Mouse (Mus musculus) CH12.LX (cell line): Measurements from ENCODE around the gene Alb.

Experiments used
- CTCF ChIP-seq, 2 experiments: IDR thresholded peaks in 1 of 2; conservative IDR thresholded peaks in 1 of 2; 2 replicates each; pipeline ENCODE4 v1.5.1; 2011 to 2012; ENCODE audit warnings: low read depth in 2 of 2, low read length in 2 of 2, improper control_type of control experiment in 1 of 2, inconsistent platforms in 1 of 2, mild to moderate bottlenecking in 1 of 2, moderate library complexity in 1 of 2
- E2F4 ChIP-seq: IDR thresholded peaks from 2 replicates; pipeline ENCODE4 v1.6.1; 2011; ENCODE audit warnings: low read depth, low read length, improper control_type of control experiment; ENCODE audit not compliant: insufficient replicate concordance
- ELF1 ChIP-seq: IDR thresholded peaks from 2 replicates; pipeline ENCODE4 v1.6.1; 2014; ENCODE audit warnings: low read depth, mild to moderate bottlenecking, inconsistent platforms, low read length, improper control_type of control experiment
- GABPA ChIP-seq: IDR thresholded peaks from 2 replicates; pipeline ENCODE4 v1.6.1; 2012; ENCODE audit warnings: low read depth, low read length, improper control_type of control experiment, inconsistent platforms; ENCODE audit not compliant: insufficient replicate concordance
- KAT2A ChIP-seq: IDR thresholded peaks from 2 replicates; pipeline ENCODE4 v1.6.1; 2012; ENCODE audit warnings: low read length, improper control_type of control experiment, inconsistent platforms; ENCODE audit not compliant: insufficient replicate concordance
- POLR2A ChIP-seq: IDR thresholded peaks from 2 replicates; pipeline ENCODE4 v1.6.1; 2011; ENCODE audit warnings: low read depth, mild to moderate bottlenecking, improper control_type of control experiment, low read length
- RCOR1 ChIP-seq: conservative IDR thresholded peaks from 2 replicates; pipeline ENCODE4 v1.6.1; 2012; ENCODE audit warnings: low read depth, mild to moderate bottlenecking, inconsistent platforms, low read length, improper control_type of control experiment
- TCF12 ChIP-seq: IDR thresholded peaks from 2 replicates; pipeline ENCODE4 v1.6.1; 2014; ENCODE audit warnings: low read depth, mild to moderate bottlenecking, inconsistent platforms, low read length, improper control_type of control experiment
- ZMIZ1 ChIP-seq: IDR thresholded peaks from 2 replicates; pipeline ENCODE4 v1.6.1; 2012; ENCODE audit warnings: low read depth, mild to moderate bottlenecking, inconsistent platforms, low read length, improper control_type of control experiment

- TF ChIP-seq ELF1 (no peak), POLR2A (no peak), TCF12 (no peak), RCOR1 (no peak), E2F4 (no peak), CTCF (conservative IDR thresholded peaks at IDR 0.05 in 1 of 2, IDR thresholded peaks at IDR 0.05 in 1 of 2; ENCODE audit: low read depth in 2 of 2, low read length in 2 of 2) (no peak), KAT2A (no peak), ZMIZ1 (no peak), GABPA (no peak)
Measured at GRCm38 (mm10) chr5:90488323-90488722, 27.6 kb downstream of the Alb start.
